Mouse (Mus musculus) E14TG2a.4 (cell line): ENCODE results near the gene Adra2b.

Experiments
- H3K27me3 ChIP-seq: 2 replicates; pipeline ENCODE4 v1.6.1; 2014; ENCODE audit warnings: low read length, control low read depth; ENCODE audit not compliant: insufficient read depth
- H3K36me3 ChIP-seq: 2 replicates; pipeline ENCODE4 v1.6.1; 2014; ENCODE audit warnings: low read length, control low read depth; ENCODE audit not compliant: insufficient read depth
- H3K4me1 ChIP-seq: replicated peaks from 2 replicates; pipeline ENCODE4 v1.6.1; 2014; ENCODE audit warnings: low read depth, low read length, control low read depth
- H3K4me3 ChIP-seq: replicated peaks from 2 replicates; pipeline ENCODE4 v1.5.1; 2014; ENCODE audit warnings: mild to moderate bottlenecking, low read length
- H3K9me3 ChIP-seq: 2 replicates; pipeline ENCODE4 v1.6.1; 2014; ENCODE audit warnings: low read length, control low read depth
- CTCF ChIP-seq: conservative IDR thresholded peaks from 2 replicates; pipeline ENCODE4 v1.5.1; 2014; ENCODE audit warnings: low read length
- NANOG ChIP-seq: IDR thresholded peaks from 2 replicates; pipeline ENCODE4 v1.6.1; 2014; ENCODE audit warnings: borderline replicate concordance, low read length, mixed read lengths
- POU5F1 ChIP-seq: IDR thresholded peaks from 2 replicates; pipeline ENCODE4 v1.6.1; 2014; ENCODE audit warnings: low read length, borderline replicate concordance

Gene Adra2b

GRCm38 (mm10) chr2:127411126-127411525, 48.1 kb downstream of the Adra2b start:
- peaks cover 59% of the 10 kb centered on the region for H3K27me3 ChIP-seq
- no peaks in the 10 kb centered on the region for H3K4me1 ChIP-seq
- H3K36me3 ChIP-seq = no peaks in the 10 kb centered on the region
- no peak overlapping the region for H3K4me3 ChIP-seq
- no peaks in the 10 kb centered on the region for H3K9me3 ChIP-seq
- no peak for TF ChIP-seq POU5F1
- TF ChIP-seq CTCF = no peak
- no peak for TF ChIP-seq NANOG

GRCm38 (mm10) chr2:127415806-127416205, 52.8 kb downstream of the Adra2b start:
- Histone ChIP-seq H3K9me3 (no peaks in the 10 kb centered on the region), H3K36me3 (no peaks in the 10 kb centered on the region), H3K27me3 (peaks cover 70% of the 10 kb centered on the region), H3K4me3 (no peak overlapping the region), H3K4me1 (peaks cover 13% of the 10 kb centered on the region)
- TF ChIP-seq POU5F1 (no peak), NANOG (no peak), CTCF (no peak)

GRCm38 (mm10) chr2:127416706-127417105, 53.7 kb downstream of the Adra2b start:
- no peak for TF ChIP-seq CTCF
- TF ChIP-seq NANOG = no peak
- TF ChIP-seq POU5F1 = no peak
- Histone ChIP-seq H3K4me3 (no peak overlapping the region), H3K27me3 (peaks cover 73% of the 10 kb centered on the region), H3K9me3 (no peaks in the 10 kb centered on the region), H3K4me1 (peaks cover 13% of the 10 kb centered on the region), H3K36me3 (no peaks in the 10 kb centered on the region)
